Mouse (Mus musculus) midbrain, embryonic 14.5 days (tissue): ENCODE measurements around the gene Egfl8. TPM values are rescaled to one million over a fixed set of nuclear protein-coding genes. Genes with fewer than 3 reads are reported as not detected.
A peak's percentile ranks its signal among the peaks of the same experiment; 100 is the strongest.

Experiments
- ATAC-seq: fragments of 200-750 bp; cut with Nextera tagmentation; 2 replicates; pipeline ENCODE4 v1.8.0; 2017; ENCODE audit warnings: moderate number of reproducible peaks, moderate library complexity; ENCODE audit not compliant: low FRiP score, low TSS enrichment
- DNase-seq: peaks from one replicate; pipeline ENCODE4 v3.0.0-alpha.2; 2015
- H3K27ac ChIP-seq: fragments of 300-500 bp; sonication (generic); replicated peaks from 2 replicates; pipeline ENCODE4 v1.5.1; 2014; ENCODE audit warnings: mild to moderate bottlenecking, low read depth, low read length, moderate library complexity
- H3K27me3 ChIP-seq: fragments of 300-500 bp; sonication (generic); 2 replicates; pipeline ENCODE4 v1.6.1; 2014; ENCODE audit warnings: low read length, control low read depth, mixed read lengths; ENCODE audit not compliant: control insufficient read depth, insufficient read depth
- H3K36me3 ChIP-seq: fragments of 300-500 bp; sonication (generic); 2 replicates; pipeline ENCODE4 v1.6.1; 2014; ENCODE audit warnings: low read length, control low read depth; ENCODE audit not compliant: control insufficient read depth, insufficient read depth
- H3K4me1 ChIP-seq: fragments of 300-500 bp; sonication (generic); 2 replicates; pipeline ENCODE4 v1.6.1; 2014; ENCODE audit warnings: mild to moderate bottlenecking, antibody characterized with exemption, low read length, control low read depth; ENCODE audit not compliant: control insufficient read depth, insufficient read depth
- H3K4me2 ChIP-seq: fragments of 300-500 bp; sonication (generic); 2 replicates; pipeline ENCODE4 v1.6.1; 2014; ENCODE audit warnings: mild to moderate bottlenecking, low read length, moderate library complexity
- H3K4me3 ChIP-seq: fragments of 300-500 bp; sonication (generic); replicated peaks from 2 replicates; pipeline ENCODE4 v1.5.1; 2014; ENCODE audit warnings: low read depth, low read length
- H3K9ac ChIP-seq: fragments of 300-500 bp; sonication (generic); replicated peaks from 2 replicates; pipeline ENCODE4 v1.6.1; 2014; ENCODE audit warnings: mild to moderate bottlenecking, low read length, moderate library complexity
- H3K9me3 ChIP-seq: fragments of 300-500 bp; sonication (generic); 2 replicates; pipeline ENCODE4 v1.6.1; 2016; ENCODE audit warnings: low read length, control low read depth, mixed read lengths; ENCODE audit not compliant: control insufficient read depth
- WGBS: fragments of 180-500 bp; shearing (Covaris S2); extraction: QIAGEN DNeasy Blood & Tissue Kit; methylation state at CpG from one replicate; pipeline ENCODE4 v1.1.7; 2014; 5-methylcytosine and 5-hydroxymethylcytosine counted together
- polyA plus RNA-seq: library from polyadenylated mRNA; unstranded; fragments of >200 nt; fragmentation: Nextera tagmentation; extraction: Ambion mirVana; gene quantifications from 2 replicates; pipeline ENCODE4 v1.2.1, GENCODE M21; 2014

The Egfl8 gene
- polyA plus RNA-seq, 1 experiment from 2014 or later: 9.5 TPM

DNA sequence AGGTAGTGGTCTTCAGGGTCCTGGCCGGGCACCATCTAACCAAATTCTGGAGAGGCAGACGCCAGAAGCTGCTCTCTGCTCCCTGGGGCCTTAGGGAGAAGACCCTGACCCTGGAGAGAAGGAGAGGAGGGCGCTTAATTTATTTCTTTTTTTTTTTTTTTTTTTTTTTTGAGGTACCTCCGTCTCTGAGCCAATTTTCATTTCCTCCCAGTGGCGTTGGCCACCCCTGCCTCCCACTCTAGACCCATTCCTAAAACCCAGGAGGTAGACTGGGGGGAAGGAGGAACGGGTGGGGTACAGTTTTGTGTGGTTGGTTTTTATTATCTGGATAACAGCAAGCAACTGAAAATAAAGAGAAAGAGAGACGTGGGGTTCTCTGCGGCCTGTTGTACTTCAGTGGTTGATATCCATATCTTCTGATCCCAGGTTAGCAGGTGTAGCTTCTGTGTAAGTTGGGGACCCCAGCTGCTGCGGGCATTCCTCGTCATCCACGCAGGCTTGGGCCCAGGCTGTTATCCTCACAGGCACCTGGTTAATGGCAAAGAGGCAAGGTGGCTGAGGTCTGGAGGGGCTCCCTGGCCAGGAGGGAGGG is 2.6 kb downstream of the Egfl8 start:
- H3K36me3 ChIP-seq: peaks cover 73% of the 10 kb centered on the region
- 91% methylated on average over 11 of the region's 11 CpGs for WGBS
- H3K4me1 ChIP-seq: no peaks in the 10 kb centered on the region
- no peak overlapping the region for H3K4me2 ChIP-seq
- H3K9me3 ChIP-seq: no peaks in the 10 kb centered on the region
- ATAC-seq (no peak), DNase-seq (no peak)
- H3K9ac ChIP-seq: no peak overlapping the region
- no peaks in the 10 kb centered on the region for H3K27me3 ChIP-seq
- no peak overlapping the region for H3K4me3 ChIP-seq
- H3K27ac ChIP-seq: no peak overlapping the region

DNA sequence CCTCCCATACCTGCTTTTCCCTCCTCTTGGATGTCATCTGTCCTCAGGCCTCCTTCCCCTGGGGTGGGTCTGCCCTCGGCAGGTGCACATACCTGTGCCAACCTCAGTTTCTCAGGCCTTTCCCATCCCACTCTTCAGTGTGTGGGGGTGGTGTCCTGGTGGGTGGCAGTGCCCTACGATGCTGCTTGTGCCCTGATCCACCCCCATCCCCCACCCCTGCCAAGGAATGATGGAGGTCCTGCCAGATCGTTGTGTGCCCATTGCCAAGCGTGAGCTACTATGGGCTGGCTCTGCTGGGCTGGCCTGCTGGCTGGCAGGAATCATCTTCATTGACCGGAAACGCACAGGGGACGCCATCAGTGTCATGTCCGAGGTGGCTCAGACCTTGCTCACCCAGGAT is 4.7 kb downstream of the Egfl8 start:
- Histone ChIP-seq H3K27ac (no peak overlapping the region), H3K4me2 (no peak overlapping the region), H3K9ac (0 out of 2 replicates have a peak overlapping the region, but pooled peaks have one; percentile 14), H3K36me3 (peaks cover 59% of the 10 kb centered on the region), H3K27me3 (no peaks in the 10 kb centered on the region), H3K9me3 (no peaks in the 10 kb centered on the region), H3K4me3 (no peak overlapping the region), H3K4me1 (peaks cover 12% of the 10 kb centered on the region)
- ATAC-seq (no peak), DNase-seq (no peak)
- WGBS: 98% methylated on average over 8 of the region's 8 CpGs

GRCm38 (mm10) chr17:34607997-34608396 is 7.8 kb downstream of the Egfl8 start:
- ATAC-seq (no peak), DNase-seq (no peak)
- H3K4me2 ChIP-seq: no peak overlapping the region
- WGBS: 89% methylated on average over 7 of the region's 7 CpGs
- H3K4me1 ChIP-seq: peaks cover 22% of the 10 kb centered on the region
- no peak overlapping the region for H3K27ac ChIP-seq
- H3K36me3 ChIP-seq: peaks cover 30% of the 10 kb centered on the region
- no peaks in the 10 kb centered on the region for H3K9me3 ChIP-seq
- no peak overlapping the region for H3K4me3 ChIP-seq
- no peaks in the 10 kb centered on the region for H3K27me3 ChIP-seq
- no peak overlapping the region for H3K9ac ChIP-seq

DNA sequence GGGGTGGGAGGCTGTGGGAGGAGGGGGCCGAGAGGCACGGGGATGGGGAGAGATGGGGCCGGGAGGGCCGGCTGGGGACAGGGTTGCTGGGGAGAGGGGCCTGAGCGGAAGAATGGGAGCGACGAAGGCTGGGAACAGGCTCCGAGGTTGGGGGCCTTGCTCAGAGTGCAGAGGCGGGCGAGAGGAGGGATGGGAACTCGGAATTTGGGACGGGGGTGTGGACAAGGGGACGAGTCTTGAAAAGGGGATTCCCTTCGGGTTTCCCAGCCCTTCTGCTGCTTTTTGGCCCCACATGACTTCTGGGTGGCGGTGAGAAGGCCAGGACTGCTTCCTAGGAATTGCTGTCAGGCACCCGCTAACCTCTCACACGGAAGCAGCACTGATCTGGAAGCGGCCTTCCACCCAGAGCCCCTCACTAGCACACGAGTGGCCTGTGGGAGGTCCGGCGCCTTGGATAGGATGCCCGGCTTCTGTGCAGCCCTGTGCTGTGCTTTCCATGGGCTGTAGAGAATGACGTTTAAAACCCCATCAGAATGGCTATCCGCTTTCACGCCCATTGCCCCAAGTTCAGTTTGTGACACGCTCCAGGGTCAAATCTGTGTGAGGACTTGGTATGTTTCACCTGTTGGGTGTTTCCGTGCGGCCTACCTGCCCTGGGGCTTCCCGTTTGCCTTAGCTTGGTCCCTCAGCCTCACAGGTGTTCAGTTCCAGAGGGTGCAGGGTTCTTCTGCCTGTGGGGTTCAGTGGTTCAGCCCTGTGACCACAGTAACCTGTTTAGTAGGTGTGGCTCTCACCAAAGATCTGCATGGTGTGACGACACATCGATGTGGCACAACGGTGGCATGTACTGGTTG is 9.4 kb downstream of the Egfl8 start:
- peak overlapping the region; percentile 97 for H3K4me2 ChIP-seq
- H3K27me3 ChIP-seq: no peaks in the 10 kb centered on the region
- WGBS: 18% methylated on average over 32 of the region's 32 CpGs
- H3K9ac ChIP-seq: peak overlapping the region; percentile 90
- H3K27ac ChIP-seq: peak overlapping the region; percentile 85
- peaks cover 28% of the 10 kb centered on the region for H3K4me1 ChIP-seq
- H3K4me3 ChIP-seq: peak overlapping the region; percentile 93
- DNase-seq (no peak), ATAC-seq (no peak)
- H3K9me3 ChIP-seq: no peaks in the 10 kb centered on the region
- H3K36me3 ChIP-seq: peaks cover 20% of the 10 kb centered on the region

- peak overlapping the region; percentile 97 for H3K4me2 ChIP-seq
- ATAC-seq (peak; percentile 53), DNase-seq (peak; percentile 96)
- peaks cover 18% of the 10 kb centered on the region for H3K36me3 ChIP-seq
- peak overlapping the region; percentile 93 for H3K4me3 ChIP-seq
- H3K4me1 ChIP-seq: peaks cover 28% of the 10 kb centered on the region
- H3K9ac ChIP-seq: peak overlapping the region; percentile 90
- H3K27me3 ChIP-seq: no peaks in the 10 kb centered on the region
- under 1% methylated on average over 30 of the region's 30 CpGs for WGBS
- H3K9me3 ChIP-seq: no peaks in the 10 kb centered on the region
- peak overlapping the region; percentile 85 for H3K27ac ChIP-seq
Observed at GRCm38 (mm10) chr17:34605609-34606008, 10.2 kb downstream of the Egfl8 start.

GRCm38 (mm10) chr17:34604511-34605237 is 11.1 kb downstream of the Egfl8 start:
- DNase-seq (no peak), ATAC-seq (no peak)
- Histone ChIP-seq H3K4me1 (peaks cover 28% of the 10 kb centered on the region), H3K4me3 (peak overlapping the region; percentile 93), H3K9me3 (no peaks in the 10 kb centered on the region), H3K9ac (peak overlapping the region; percentile 90), H3K27ac (peak overlapping the region; percentile 85), H3K27me3 (no peaks in the 10 kb centered on the region), H3K36me3 (peaks cover 17% of the 10 kb centered on the region), H3K4me2 (peak overlapping the region; percentile 97)
- WGBS: 16% methylated on average over 24 of the region's 24 CpGs

- DNase-seq (peak; percentile 100), ATAC-seq (peak; percentile 90)
- no peaks in the 10 kb centered on the region for H3K27me3 ChIP-seq
- peak within 1 kb of the TSS; percentile 90 for H3K9ac ChIP-seq
- H3K4me2 ChIP-seq: peak within 1 kb of the TSS; percentile 97
- peaks cover 28% of the 10 kb centered on the region for H3K4me1 ChIP-seq
- peaks cover 17% of the 10 kb centered on the region for H3K36me3 ChIP-seq
- peak within 1 kb of the TSS; percentile 93 for H3K4me3 ChIP-seq
- H3K9me3 ChIP-seq: no peaks in the 10 kb centered on the region
- under 1% methylated on average over 35 of the region's 35 CpGs for WGBS
- H3K27ac ChIP-seq: peak within 1 kb of the TSS; percentile 85
Observed at GRCm38 (mm10) chr17:34604061-34604508, 11.7 kb downstream of the Egfl8 start, which contains the start of gene Agpat1. Agpat1 (plus strand) TSS chr17:34604262.

- Histone ChIP-seq H3K27me3 (no peaks in the 10 kb centered on the region), H3K4me2 (peak within 1 kb of the TSS; percentile 97), H3K9me3 (no peaks in the 10 kb centered on the region), H3K4me3 (peak within 1 kb of the TSS; percentile 93), H3K4me1 (peaks cover 28% of the 10 kb centered on the region), H3K27ac (peak within 1 kb of the TSS; percentile 85), H3K9ac (peak within 1 kb of the TSS; percentile 73), H3K36me3 (peaks cover 17% of the 10 kb centered on the region)
- peak; percentile 92 for ATAC-seq
- peak; percentile 99 for DNase-seq
- under 1% methylated on average over 30 of the region's 30 CpGs for WGBS
Observed at GRCm38 (mm10) chr17:34603375-34604060, 12.3 kb downstream of the Egfl8 start, which contains the start of gene Rnf5. Rnf5 (minus strand) TSS chr17:34603690.
